Mouse (Mus musculus): ENCODE measurements around the gene Foxm1.

GRCm38 (mm10) chr6:128318317-128318716 is 44.5 kb upstream of the Foxm1 start:
- peak; percentile 62 for TF ChIP-seq CTCF (IDR thresholded peaks at IDR 0.05; ENCODE audit: borderline replicate concordance, extremely low read depth, insufficient read depth, insufficient read length)
- no peak for TF ChIP-seq POLR2A (IDR thresholded peaks at IDR 0.05; ENCODE audit: borderline replicate concordance, extremely low read depth, insufficient read depth, insufficient read length, poor library complexity, severe bottlenecking)

All from brain, embryonic 14.5 days (tissue).